Mouse (Mus musculus): ENCODE results near the gene Atg14. TPM values are rescaled to one million over a fixed set of nuclear protein-coding genes. Genes with fewer than 3 reads are reported as not detected.

Atg14 gene
- polyA plus RNA-seq, 1 experiment = 5.5 TPM

GRCm38 (mm10) chr14:47514816-47515453 lies 55.5 kb downstream of the Atg14 start:
- 13% methylated on average over 7 of the region's 7 CpGs for WGBS
- peak; percentile 67 for DNase-seq (ENCODE audit: low read depth, low spot score)

GRCm38 (mm10) chr14:47513606-47514005 lies 56.8 kb downstream of the Atg14 start:
- DNase-seq (ENCODE audit: low read depth, low spot score) = no peak
- WGBS = 88% methylated on average over 3 of the region's 3 CpGs

- 27% methylated on average over 4 of the region's 4 CpGs for WGBS
- DNase-seq (ENCODE audit: low read depth, low spot score) = no peak
Observed at GRCm38 (mm10) chr14:47510244-47510643, 60.2 kb downstream of the Atg14 start.

- no peak for DNase-seq (ENCODE audit: low read depth, low spot score)
Observed at GRCm38 (mm10) chr14:47508035-47508434, 62.4 kb downstream of the Atg14 start.

- no peak for DNase-seq (ENCODE audit: low read depth, low spot score)
- WGBS = 84% methylated on average over 5 of the region's 5 CpGs
Observed at GRCm38 (mm10) chr14:47506676-47507075, 63.8 kb downstream of the Atg14 start.

- DNase-seq (ENCODE audit: low read depth, low spot score) = no peak
Observed at GRCm38 (mm10) chr14:47504036-47504435, 66.4 kb downstream of the Atg14 start.

GRCm38 (mm10) chr14:47498632-47499031 lies 71.8 kb downstream of the Atg14 start:
- 87% methylated on average over 5 of the region's 5 CpGs for WGBS

More at GRCm38 (mm10) chr14:47504036-47504435, 66.4 kb downstream of the Atg14 start:
- WGBS = 83% methylated on average over 3 of the region's 3 CpGs

GRCm38 (mm10) chr14:47497166-47497565 lies 73.3 kb downstream of the Atg14 start:
- no peak for DNase-seq (ENCODE audit: low read depth, low spot score)
- 79% methylated on average over 3 of the region's 3 CpGs for WGBS

More at GRCm38 (mm10) chr14:47498632-47499031, 71.8 kb downstream of the Atg14 start:
- no peak for DNase-seq (ENCODE audit: low read depth, low spot score)

GRCm38 (mm10) chr14:47495951-47496350 lies 74.5 kb downstream of the Atg14 start:
- WGBS = 45% methylated on average over 3 of the region's 3 CpGs

GRCm38 (mm10) chr14:47493592-47494361 lies 76.7 kb downstream of the Atg14 start:
- WGBS = 83% methylated on average over 2 of the region's 2 CpGs
- DNase-seq (ENCODE audit: low read depth, low spot score) = no peak

More at GRCm38 (mm10) chr14:47495951-47496350, 74.5 kb downstream of the Atg14 start:
- DNase-seq (ENCODE audit: low read depth, low spot score) = no peak

Other genes with a start within 250 kb of the Atg14 start
- 537 and 642 TPM in 2 replicates for gene Lgals3, start 202.9 kb downstream of the Atg14 start, polyA plus RNA-seq (2012; rRNA removed)
- 4.8 and 5.0 TPM in 2 replicates for gene Dlgap5, start 152.2 kb downstream of the Atg14 start, polyA plus RNA-seq (2012; rRNA removed)
- gene Fbxo34, start 120.2 kb downstream of the Atg14 start, polyA plus RNA-seq (2012; rRNA removed) = 16.6 and 29.5 TPM in 2 replicates
- 2.6 and 3.9 TPM in 2 replicates for gene Ktn1, start 77.8 kb upstream of the Atg14 start, polyA plus RNA-seq (2012; rRNA removed)